Mouse (Mus musculus): ENCODE measurements around the gene Celf6. TPM values are rescaled to one million over a fixed set of nuclear protein-coding genes. Genes with fewer than 3 reads are reported as not detected.
A peak's percentile ranks its signal among the peaks of the same experiment; 100 is the strongest.

Celf6 gene
- not detected for polyA plus RNA-seq (2012; fragmentation: generic; extraction: Trizol)

DNA sequence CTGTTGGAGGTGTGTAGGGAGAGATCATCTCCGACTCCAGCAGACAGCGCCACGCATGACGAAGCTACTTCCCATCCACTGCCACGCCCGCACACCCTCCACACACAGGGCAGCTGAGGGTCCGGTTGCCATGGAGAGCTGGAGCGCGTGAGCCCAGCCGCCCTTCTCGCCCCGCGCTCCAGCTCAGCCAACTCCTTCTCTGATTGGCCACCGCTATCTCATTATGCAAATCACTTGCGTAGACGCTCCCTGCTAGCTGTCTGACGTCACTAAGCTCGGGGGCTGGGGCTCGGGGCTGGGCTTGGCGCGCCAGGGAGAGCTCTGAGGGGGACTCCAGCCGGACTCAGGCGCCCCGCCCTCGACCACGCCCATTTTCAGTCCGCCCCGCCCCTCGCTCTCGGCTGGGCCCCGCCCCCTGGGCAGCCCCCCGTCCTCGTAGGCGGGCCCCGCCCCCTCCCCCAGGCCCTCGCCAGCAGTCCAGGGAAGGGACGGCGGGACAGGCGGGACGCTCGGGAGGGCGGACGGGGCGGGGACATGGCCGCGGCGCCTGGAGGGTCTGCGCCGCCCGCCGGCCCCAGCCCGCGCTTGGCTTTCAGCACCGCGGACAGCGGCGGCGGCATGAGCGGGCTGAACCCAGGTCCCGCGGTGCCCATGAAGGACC lies at the start of gene Celf6:
Celf6 (plus strand) TSS at position 74 of the 661 bp plus-strand sequence.
- Histone ChIP-seq H3K4me3 (peak within 1 kb of the TSS; percentile 7), H3K27me3 (ENCODE audit: control insufficient read depth, insufficient read depth, insufficient read length) (peaks cover 6% of the 10 kb centered on the region), H3K79me2 (ENCODE audit: control insufficient read depth, insufficient read depth) (no peaks in the 10 kb centered on the region), H3ac (ENCODE audit: control insufficient read depth, insufficient read length) (no peak within 1 kb of the TSS), H3K36me3 (ENCODE audit: control insufficient read depth, insufficient read depth) (no peaks in the 10 kb centered on the region), H3K4me2 (ENCODE audit: low read depth) (peak within 1 kb of the TSS; percentile 76)
- TF ChIP-seq MAX (IDR thresholded peaks at IDR 0.05; ENCODE audit: low read depth) (peak; percentile 15), TCF3 (IDR thresholded peaks at IDR 0.05; ENCODE audit: insufficient read length, low read depth) (no peak), SRF (IDR thresholded peaks at IDR 0.05; ENCODE audit: control insufficient read depth, insufficient read length, low read depth) (no peak), REST (IDR thresholded peaks at IDR 0.05; ENCODE audit: insufficient read depth, insufficient read length) (peak; percentile 85), MYOG (IDR thresholded peaks at IDR 0.05; ENCODE audit: control insufficient read depth in 1 of 3, insufficient read depth in 1 of 3, insufficient read length in 2 of 3, low read depth in 2 of 3) (no peak), TCF12 (IDR thresholded peaks at IDR 0.05; ENCODE audit: insufficient read depth, poor library complexity, severe bottlenecking) (no peak), USF1 (IDR thresholded peaks at IDR 0.05; ENCODE audit: low read depth) (no peak), POLR2AphosphoS2 (IDR thresholded peaks at IDR 0.05; ENCODE audit: insufficient read length, low read depth) (no peak), CEBPB (IDR thresholded peaks at IDR 0.05; ENCODE audit: insufficient read depth, poor library complexity, severe bottlenecking) (no peak), E2F4 (IDR thresholded peaks at IDR 0.05; ENCODE audit: insufficient read depth) (no peak), POLR2A (IDR thresholded peaks at IDR 0.05; ENCODE audit: insufficient read length, low read depth) (no peak), MYOD1 (IDR thresholded peaks at IDR 0.05; ENCODE audit: control insufficient read depth in 1 of 3, insufficient read length in 2 of 3, low read depth in 2 of 3) (peak in 1 of 3 experiments; percentile 22)

DNA sequence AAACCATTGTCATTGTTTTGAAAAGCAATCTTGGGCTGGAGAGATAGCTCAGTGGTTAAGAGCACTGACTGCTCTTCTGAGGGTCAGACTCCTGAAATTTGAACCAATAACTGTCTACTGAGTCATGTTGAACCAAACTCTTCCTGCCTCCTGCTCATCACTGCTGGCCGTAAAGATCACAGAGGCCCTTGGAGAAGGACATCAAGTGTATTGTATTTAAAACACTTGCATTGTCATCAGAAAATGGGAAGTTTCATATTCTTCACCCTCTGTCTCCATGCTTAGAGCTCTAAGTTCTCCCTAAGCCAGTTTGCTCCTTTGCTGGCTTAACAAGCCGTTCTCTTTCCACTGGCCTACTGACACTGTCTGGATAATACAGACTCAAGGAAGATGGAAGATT lies 49.4 kb upstream of the Celf6 start:
- Histone ChIP-seq H3K27me3 (ENCODE audit: control insufficient read depth, insufficient read depth, insufficient read length) (no peaks in the 10 kb centered on the region), H3K4me3 (no peak overlapping the region), H3ac (ENCODE audit: control insufficient read depth, insufficient read length) (no peak overlapping the region), H3K36me3 (ENCODE audit: control insufficient read depth, insufficient read depth) (no peaks in the 10 kb centered on the region), H3K79me2 (ENCODE audit: control insufficient read depth, insufficient read depth) (no peaks in the 10 kb centered on the region), H3K4me2 (ENCODE audit: low read depth) (peak overlapping the region; percentile 43)
- TF ChIP-seq REST (IDR thresholded peaks at IDR 0.05; ENCODE audit: insufficient read depth, insufficient read length) (no peak), MAX (IDR thresholded peaks at IDR 0.05; ENCODE audit: low read depth) (no peak), MYOD1 (IDR thresholded peaks at IDR 0.05; ENCODE audit: control insufficient read depth in 1 of 3, insufficient read length in 2 of 3, low read depth in 2 of 3) (no peak), POLR2A (IDR thresholded peaks at IDR 0.05; ENCODE audit: insufficient read length, low read depth) (no peak), E2F4 (IDR thresholded peaks at IDR 0.05; ENCODE audit: insufficient read depth) (no peak)

- no peak overlapping the region for H3ac ChIP-seq (ENCODE audit: control insufficient read depth, insufficient read length)
- TF ChIP-seq SRF (IDR thresholded peaks at IDR 0.05; ENCODE audit: control insufficient read depth, insufficient read length, low read depth) (no peak), POLR2A (IDR thresholded peaks at IDR 0.05; ENCODE audit: insufficient read length, low read depth) (no peak), E2F4 (IDR thresholded peaks at IDR 0.05; ENCODE audit: insufficient read depth) (no peak), MYOG (IDR thresholded peaks at IDR 0.05; ENCODE audit: control insufficient read depth in 1 of 3, insufficient read depth in 1 of 3, insufficient read length in 2 of 3, low read depth in 2 of 3) (no peak), POLR2AphosphoS2 (IDR thresholded peaks at IDR 0.05; ENCODE audit: insufficient read length, low read depth) (no peak), MYOD1 (IDR thresholded peaks at IDR 0.05; ENCODE audit: control insufficient read depth in 1 of 3, insufficient read length in 2 of 3, low read depth in 2 of 3) (no peak), USF1 (IDR thresholded peaks at IDR 0.05; ENCODE audit: low read depth) (no peak), MAX (IDR thresholded peaks at IDR 0.05; ENCODE audit: low read depth) (no peak), TCF3 (IDR thresholded peaks at IDR 0.05; ENCODE audit: insufficient read length, low read depth) (no peak), REST (IDR thresholded peaks at IDR 0.05; ENCODE audit: insufficient read depth, insufficient read length) (no peak), CEBPB (IDR thresholded peaks at IDR 0.05; ENCODE audit: insufficient read depth, poor library complexity, severe bottlenecking) (no peak), TCF12 (IDR thresholded peaks at IDR 0.05; ENCODE audit: insufficient read depth, poor library complexity, severe bottlenecking) (no peak)
- no peaks in the 10 kb centered on the region for H3K36me3 ChIP-seq (ENCODE audit: control insufficient read depth, insufficient read depth)
- H3K27me3 ChIP-seq (ENCODE audit: control insufficient read depth, insufficient read depth, insufficient read length) = no peaks in the 10 kb centered on the region
- no peak overlapping the region for H3K4me2 ChIP-seq (ENCODE audit: low read depth)
- no peak overlapping the region for H3K4me3 ChIP-seq
- no peaks in the 10 kb centered on the region for H3K79me2 ChIP-seq (ENCODE audit: control insufficient read depth, insufficient read depth)
Observed at GRCm38 (mm10) chr9:59531645-59532044, 46.1 kb upstream of the Celf6 start.

- peak overlapping the region; percentile 53 for H3K4me2 ChIP-seq (ENCODE audit: low read depth)
- no peaks in the 10 kb centered on the region for H3K27me3 ChIP-seq (ENCODE audit: control insufficient read depth, insufficient read depth, insufficient read length)
- no peak for TF ChIP-seq REST (IDR thresholded peaks at IDR 0.05; ENCODE audit: insufficient read depth, insufficient read length)
- TF ChIP-seq MYOG (IDR thresholded peaks at IDR 0.05; ENCODE audit: control insufficient read depth in 1 of 3, insufficient read depth in 1 of 3, insufficient read length in 2 of 3, low read depth in 2 of 3) = no peak
- no peak for TF ChIP-seq E2F4 (IDR thresholded peaks at IDR 0.05; ENCODE audit: insufficient read depth)
- TF ChIP-seq POLR2AphosphoS2 (IDR thresholded peaks at IDR 0.05; ENCODE audit: insufficient read length, low read depth) = no peak
- no peak for TF ChIP-seq USF1 (IDR thresholded peaks at IDR 0.05; ENCODE audit: low read depth)
- TF ChIP-seq TCF3 (IDR thresholded peaks at IDR 0.05; ENCODE audit: insufficient read length, low read depth) = no peak
- TF ChIP-seq TCF12 (IDR thresholded peaks at IDR 0.05; ENCODE audit: insufficient read depth, poor library complexity, severe bottlenecking) = no peak
- TF ChIP-seq MYOD1 (IDR thresholded peaks at IDR 0.05; ENCODE audit: control insufficient read depth in 1 of 3, insufficient read length in 2 of 3, low read depth in 2 of 3) = no peak
- no peak for TF ChIP-seq POLR2A (IDR thresholded peaks at IDR 0.05; ENCODE audit: insufficient read length, low read depth)
- no peak for TF ChIP-seq MAX (IDR thresholded peaks at IDR 0.05; ENCODE audit: low read depth)
- no peak for TF ChIP-seq SRF (IDR thresholded peaks at IDR 0.05; ENCODE audit: control insufficient read depth, insufficient read length, low read depth)
- no peak for TF ChIP-seq CEBPB (IDR thresholded peaks at IDR 0.05; ENCODE audit: insufficient read depth, poor library complexity, severe bottlenecking)
- H3ac ChIP-seq (ENCODE audit: control insufficient read depth, insufficient read length) = no peak overlapping the region
- no peak overlapping the region for H3K4me3 ChIP-seq
- no peaks in the 10 kb centered on the region for H3K36me3 ChIP-seq (ENCODE audit: control insufficient read depth, insufficient read depth)
- no peaks in the 10 kb centered on the region for H3K79me2 ChIP-seq (ENCODE audit: control insufficient read depth, insufficient read depth)
Observed at GRCm38 (mm10) chr9:59533422-59533821, 44.3 kb upstream of the Celf6 start.

Measured in myocyte (in vitro differentiated cells).